Mouse (Mus musculus) embryonic facial prominence, embryonic 15.5 days (tissue): ENCODE measurements around the gene Tpst1. TPM values are rescaled to one million over a fixed set of nuclear protein-coding genes. Genes with fewer than 3 reads are reported as not detected.
A peak's percentile ranks its signal among the peaks of the same experiment; 100 is the strongest.

ENCODE experiments used
- ATAC-seq: fragments of 200-750 bp; cut with Nextera tagmentation; 2 replicates; pipeline ENCODE4 v1.8.0; 2017; ENCODE audit warnings: low read depth, moderate TSS enrichment; ENCODE audit not compliant: insufficient number of reproducible peaks, low FRiP score, low TSS enrichment
- H3K27ac ChIP-seq: fragments of 300-500 bp; sonication (generic); replicated peaks from 2 replicates; pipeline ENCODE4 v1.5.1; 2015; ENCODE audit warnings: mild to moderate bottlenecking, inconsistent platforms
- H3K27me3 ChIP-seq: fragments of 300-500 bp; sonication (generic); 2 replicates; pipeline ENCODE4 v1.6.1; 2015; ENCODE audit warnings: inconsistent platforms
- H3K36me3 ChIP-seq: fragments of 300-500 bp; sonication (generic); 2 replicates; pipeline ENCODE4 v1.6.1; 2015; ENCODE audit warnings: mild to moderate bottlenecking, inconsistent platforms
- H3K4me1 ChIP-seq: fragments of 300-500 bp; sonication (generic); 2 replicates; pipeline ENCODE4 v1.6.1; 2015; ENCODE audit warnings: inconsistent platforms
- H3K4me2 ChIP-seq: fragments of 300-500 bp; sonication (generic); replicated peaks from 2 replicates; pipeline ENCODE4 v1.6.1; 2015; ENCODE audit warnings: mild to moderate bottlenecking, inconsistent platforms
- H3K4me3 ChIP-seq: fragments of 300-500 bp; sonication (generic); replicated peaks from 2 replicates; pipeline ENCODE4 v1.5.1; 2015; ENCODE audit warnings: mild to moderate bottlenecking, inconsistent platforms
- H3K9ac ChIP-seq: fragments of 300-500 bp; sonication (generic); 2 replicates; pipeline ENCODE4 v1.6.1; 2015; ENCODE audit warnings: inconsistent platforms
- H3K9me3 ChIP-seq: fragments of 300-500 bp; sonication (generic); replicated peaks from 2 replicates; pipeline ENCODE4 v1.6.1; 2016; ENCODE audit warnings: inconsistent platforms
- WGBS: fragments of 180-500 bp; shearing (Covaris S2); methylation state at CpG from one replicate; pipeline ENCODE4 v1.1.7; 2015; 5-methylcytosine and 5-hydroxymethylcytosine counted together
- polyA plus RNA-seq: library from polyadenylated mRNA; unstranded; fragments of >200 nt; fragmentation: Nextera tagmentation; extraction: Ambion mirVana; gene quantifications from 2 replicates; pipeline ENCODE4 v1.2.1, GENCODE M21; 2015

Tpst1 gene
- polyA plus RNA-seq, 1 experiment from 2014 or later: 99.2 TPM

DNA sequence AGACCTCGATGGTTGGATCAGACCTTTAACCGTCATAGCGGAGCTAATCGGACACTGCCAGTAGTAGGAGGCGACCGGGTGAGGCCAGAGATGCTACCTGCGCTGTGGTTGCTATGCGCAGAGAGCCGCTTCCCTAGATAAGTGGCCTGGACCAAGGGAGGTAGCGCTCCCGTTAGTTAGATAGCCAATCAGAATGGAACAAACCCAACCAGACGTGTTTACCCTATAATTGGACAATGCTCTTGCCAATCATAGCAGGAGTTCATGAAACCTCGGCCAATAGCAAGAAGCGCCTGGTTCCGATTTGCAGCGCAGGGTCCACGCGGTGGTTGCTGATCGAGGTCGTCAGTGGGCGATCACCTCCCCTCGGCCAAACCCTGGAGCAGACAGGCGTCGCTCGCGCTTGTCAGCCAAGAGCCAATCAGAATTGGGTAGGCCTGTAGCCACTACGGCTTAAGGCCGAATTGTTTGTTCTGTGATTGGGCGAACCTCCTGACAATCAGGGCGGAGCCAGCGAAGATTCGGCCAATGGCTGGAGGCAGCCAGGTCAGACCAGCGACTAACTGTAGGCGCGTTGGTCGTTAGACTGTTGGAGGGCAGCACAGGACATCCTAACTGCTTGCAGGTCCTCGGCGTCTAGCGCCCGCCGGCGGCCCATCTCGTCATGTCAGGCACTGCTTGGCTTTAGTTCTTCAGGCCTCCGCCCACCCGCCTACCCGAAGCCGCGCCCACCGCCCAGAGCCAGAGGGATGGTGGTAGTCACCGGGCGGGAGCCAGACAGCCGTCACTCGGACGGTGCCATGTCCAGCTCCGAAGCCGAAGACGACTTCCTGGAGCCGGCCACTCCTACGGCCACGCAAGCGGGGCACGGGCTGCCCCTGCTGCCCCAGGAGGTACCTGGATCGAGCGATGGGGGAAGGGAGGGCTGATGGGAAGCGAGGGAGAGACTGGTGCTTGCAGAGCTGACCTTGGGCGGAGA lies 71.5 kb downstream of the Tpst1 start, which contains the start of gene Kctd7:
Gene Kctd7 (plus strand): TSS at position 528 of the 979 bp plus-strand sequence.
- Histone ChIP-seq H3K9ac (peak within 1 kb of the TSS; percentile 64), H3K4me2 (peak within 1 kb of the TSS; percentile 95), H3K9me3 (no peaks in the 10 kb centered on the region), H3K36me3 (peaks cover 10% of the 10 kb centered on the region; the same call in 1 of the 2 replicates), H3K4me1 (peaks cover 27% of the 10 kb centered on the region), H3K27ac (peak within 1 kb of the TSS; percentile 79), H3K4me3 (peak within 1 kb of the TSS; percentile 66), H3K27me3 (no peaks in the 10 kb centered on the region)
- ATAC-seq: peak; percentile 97
- under 1% methylated on average over 66 of the region's 66 CpGs for WGBS

DNA sequence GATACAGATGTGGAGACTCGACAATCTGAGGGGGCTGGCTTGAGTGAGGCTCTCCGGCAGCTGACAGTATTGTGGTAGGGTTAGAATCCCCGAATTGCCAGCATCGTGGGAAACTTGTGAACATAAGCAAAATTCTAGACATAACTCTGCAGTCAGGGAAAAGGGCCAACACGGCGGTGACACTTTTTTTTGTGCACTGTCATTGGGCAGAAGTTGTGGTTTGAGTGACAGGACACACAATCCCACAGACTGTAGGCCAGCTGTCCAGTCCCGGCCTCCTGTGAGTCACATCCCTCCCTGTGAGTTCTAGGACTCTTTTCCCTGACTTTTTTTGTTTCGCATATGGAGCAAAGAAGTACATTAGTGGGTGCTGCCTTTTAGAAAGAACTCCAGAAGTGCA lies 72.8 kb downstream of the Tpst1 start:
- ATAC-seq: no peak
- Histone ChIP-seq H3K4me3 (no peak overlapping the region), H3K27ac (no peak overlapping the region), H3K9me3 (no peaks in the 10 kb centered on the region), H3K4me1 (peaks cover 27% of the 10 kb centered on the region), H3K36me3 (peaks cover 16% of the 10 kb centered on the region), H3K4me2 (peak overlapping the region; percentile 95), H3K9ac (no peak overlapping the region), H3K27me3 (no peaks in the 10 kb centered on the region)
- WGBS: 73% methylated on average over 8 of the region's 8 CpGs

GRCm38 (mm10) chr5:130149726-130150310 lies 76.7 kb downstream of the Tpst1 start:
- no peaks in the 10 kb centered on the region for H3K9me3 ChIP-seq
- H3K4me3 ChIP-seq: no peak overlapping the region
- 73% methylated on average over 7 of the region's 7 CpGs for WGBS
- H3K4me2 ChIP-seq: no peak overlapping the region
- H3K9ac ChIP-seq: no peak overlapping the region
- peaks cover 11% of the 10 kb centered on the region for H3K4me1 ChIP-seq
- H3K36me3 ChIP-seq: peaks cover 39% of the 10 kb centered on the region
- ATAC-seq: no peak
- H3K27me3 ChIP-seq: no peaks in the 10 kb centered on the region
- no peak overlapping the region for H3K27ac ChIP-seq

DNA sequence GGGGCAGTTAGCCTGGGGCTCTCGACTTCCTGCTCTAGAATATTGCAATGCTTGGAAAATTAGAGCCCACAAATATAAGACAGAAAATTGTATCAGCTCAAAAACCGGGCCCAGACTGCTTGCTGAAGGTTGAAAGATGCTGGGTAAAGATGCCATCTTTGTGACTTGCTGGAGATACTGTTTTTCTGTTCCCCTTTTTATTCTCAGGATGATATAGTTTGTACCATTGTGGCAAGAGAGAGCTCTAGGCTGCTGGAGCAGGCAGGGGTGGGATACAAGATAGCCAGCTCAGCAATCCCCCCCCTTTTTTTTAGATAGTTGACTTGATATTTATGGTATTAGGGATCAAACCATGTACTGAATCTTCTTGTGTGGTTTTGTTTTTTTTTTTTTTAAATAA lies 81.2 kb downstream of the Tpst1 start:
- WGBS: 86% methylated on average over 2 of the region's 2 CpGs
- Histone ChIP-seq H3K36me3 (peaks cover 33% of the 10 kb centered on the region), H3K27ac (no peak overlapping the region), H3K4me3 (no peak overlapping the region), H3K4me1 (no peaks in the 10 kb centered on the region), H3K9ac (no peak overlapping the region), H3K4me2 (no peak overlapping the region), H3K9me3 (no peaks in the 10 kb centered on the region), H3K27me3 (no peaks in the 10 kb centered on the region)
- ATAC-seq: no peak

- no peaks in the 10 kb centered on the region for H3K27me3 ChIP-seq
- H3K36me3 ChIP-seq: 0 out of 2 replicates have a peak, but pooled peaks cover 2% of the 10 kb centered on the region
- H3K27ac ChIP-seq: no peak overlapping the region
- 73% methylated on average over 4 of the region's 4 CpGs for WGBS
- ATAC-seq: no peak
- no peak overlapping the region for H3K4me3 ChIP-seq
- H3K9ac ChIP-seq: no peak overlapping the region
- no peak overlapping the region for H3K4me2 ChIP-seq
- H3K9me3 ChIP-seq: no peaks in the 10 kb centered on the region
- no peaks in the 10 kb centered on the region for H3K4me1 ChIP-seq
Measured at GRCm38 (mm10) chr5:130158545-130158944, 85.4 kb downstream of the Tpst1 start.

GRCm38 (mm10) chr5:130159761-130160201 lies 86.7 kb downstream of the Tpst1 start:
- 62% methylated on average over 7 of the region's 7 CpGs for WGBS

GRCm38 (mm10) chr5:130163670-130164069 lies 90.5 kb downstream of the Tpst1 start:
- H3K36me3 ChIP-seq: no peaks in the 10 kb centered on the region
- no peak overlapping the region for H3K9ac ChIP-seq
- H3K9me3 ChIP-seq: no peaks in the 10 kb centered on the region
- ATAC-seq: no peak
- H3K4me2 ChIP-seq: no peak overlapping the region
- WGBS: 2% methylated on average over 7 of the region's 7 CpGs
- no peak overlapping the region for H3K4me3 ChIP-seq
- H3K4me1 ChIP-seq: no peaks in the 10 kb centered on the region
- no peaks in the 10 kb centered on the region for H3K27me3 ChIP-seq
- H3K27ac ChIP-seq: no peak overlapping the region

More at GRCm38 (mm10) chr5:130159761-130160201, 86.7 kb downstream of the Tpst1 start:
- Histone ChIP-seq H3K27ac (no peak overlapping the region), H3K9ac (no peak overlapping the region), H3K27me3 (no peaks in the 10 kb centered on the region), H3K36me3 (no peaks in the 10 kb centered on the region), H3K9me3 (no peaks in the 10 kb centered on the region), H3K4me2 (no peak overlapping the region), H3K4me3 (no peak overlapping the region), H3K4me1 (no peaks in the 10 kb centered on the region)
- ATAC-seq: no peak

- ATAC-seq: no peak
- Histone ChIP-seq H3K4me1 (no peaks in the 10 kb centered on the region), H3K27me3 (no peaks in the 10 kb centered on the region), H3K4me2 (no peak overlapping the region), H3K4me3 (no peak overlapping the region), H3K36me3 (no peaks in the 10 kb centered on the region), H3K9ac (no peak overlapping the region), H3K27ac (no peak overlapping the region), H3K9me3 (no peaks in the 10 kb centered on the region)
- 72% methylated on average over 4 of the region's 4 CpGs for WGBS
Measured at GRCm38 (mm10) chr5:130165213-130165612, 92.1 kb downstream of the Tpst1 start.

- Histone ChIP-seq H3K4me1 (peaks cover 24% of the 10 kb centered on the region), H3K9ac (no peak overlapping the region), H3K4me2 (no peak overlapping the region), H3K4me3 (no peak overlapping the region), H3K9me3 (no peaks in the 10 kb centered on the region), H3K36me3 (no peaks in the 10 kb centered on the region), H3K27ac (no peak overlapping the region), H3K27me3 (no peaks in the 10 kb centered on the region)
- no peak for ATAC-seq
- WGBS: 48% methylated on average over 6 of the region's 6 CpGs
Measured at GRCm38 (mm10) chr5:130169109-130169508, 96.0 kb downstream of the Tpst1 start.

GRCm38 (mm10) chr5:130170666-130171422 lies 97.7 kb downstream of the Tpst1 start:
- Histone ChIP-seq H3K9ac (peak overlapping the region; percentile 56), H3K4me1 (peaks cover 24% of the 10 kb centered on the region), H3K4me3 (peak overlapping the region; percentile 74), H3K9me3 (no peaks in the 10 kb centered on the region), H3K36me3 (no peaks in the 10 kb centered on the region), H3K27ac (peak overlapping the region; percentile 81), H3K27me3 (no peaks in the 10 kb centered on the region), H3K4me2 (peak overlapping the region; percentile 68)
- 17% methylated on average over 6 of the region's 6 CpGs for WGBS
- ATAC-seq: no peak
